Mouse (Mus musculus): Measurements from ENCODE around the gene Maf.

DNA sequence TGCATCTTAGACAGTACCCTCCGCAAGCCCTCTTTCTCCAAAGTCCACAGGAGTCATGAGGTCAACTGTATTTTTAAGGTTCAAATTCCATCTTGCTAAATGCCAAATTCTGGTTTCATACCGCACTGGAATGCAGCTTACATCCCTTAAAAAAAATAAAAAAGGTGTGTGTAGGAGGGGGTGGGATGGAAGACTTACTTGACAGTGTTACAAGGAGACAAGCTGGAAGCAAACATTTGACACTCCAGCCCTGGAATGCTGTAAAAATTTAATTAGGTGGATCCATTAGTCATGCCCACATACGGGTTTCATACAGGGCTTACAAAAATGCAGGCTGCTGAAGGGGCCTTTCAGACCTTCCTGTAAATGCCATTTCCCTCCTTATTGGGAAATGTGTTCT lies 49.4 kb upstream of the Maf start:
- no peak for TF ChIP-seq MAX (IDR thresholded peaks at IDR 0.05; ENCODE audit: low read depth)
- no peak for TF ChIP-seq POLR2A (IDR thresholded peaks at IDR 0.05; ENCODE audit: insufficient read length, low read depth)
- TF ChIP-seq MYOD1 (IDR thresholded peaks at IDR 0.05; ENCODE audit: control insufficient read depth in 1 of 3, insufficient read length in 2 of 3, low read depth in 2 of 3): no peak
- no peak for TF ChIP-seq USF1 (IDR thresholded peaks at IDR 0.05; ENCODE audit: low read depth)
- no peak for TF ChIP-seq E2F4 (IDR thresholded peaks at IDR 0.05; ENCODE audit: insufficient read depth)
- no peak for TF ChIP-seq POLR2AphosphoS2 (IDR thresholded peaks at IDR 0.05; ENCODE audit: insufficient read length, low read depth)
- no peak for TF ChIP-seq TCF3 (IDR thresholded peaks at IDR 0.05; ENCODE audit: insufficient read length, low read depth)
- TF ChIP-seq MYOG (IDR thresholded peaks at IDR 0.05; ENCODE audit: control insufficient read depth in 1 of 3, insufficient read depth in 1 of 3, insufficient read length in 2 of 3, low read depth in 2 of 3): no peak
- no peak for TF ChIP-seq CEBPB (IDR thresholded peaks at IDR 0.05; ENCODE audit: insufficient read depth, poor library complexity, severe bottlenecking)
